Comparison of ENCODE assay signal across 12 mouse cellular contexts in genomic region chr16:72691909-72692308, GRCm38 (mm10).
DNase-seq lines count a peak whose midpoint lies in the region; ATAC-seq lines count a peak whose summit lies in the region.
"Had no signal": no experiment of that assay in that cellular context is flagged by ENCODE, and none has a peak within 500 bp of the region (broad histone marks: within the 10 kb centered on the region; RNA-seq: fewer than 3 reads in every experiment).

No protein-coding gene starts in this region.

- peaks cover 14% of the 10 kb centered on the region for H3K4me1 ChIP-seq in intestine, embryonic 14.5 days (replicated peaks; ENCODE audit: control insufficient read depth, insufficient read depth, low read length)
- peaks cover 6% of the 10 kb centered on the region for H3K4me1 ChIP-seq in intestine, embryonic 15.5 days (replicated peaks)
- H3K4me1 ChIP-seq in midbrain, embryonic 11.5 days (ENCODE audit: control insufficient read depth, insufficient read depth, low read length) = peaks cover 33% of the 10 kb centered on the region

- no peak overlapping the region for H3K27ac ChIP-seq in intestine, embryonic 14.5 days (ENCODE audit: low read depth)
- no peak overlapping the region for H3K27ac ChIP-seq in intestine, embryonic 15.5 days
- H3K27ac ChIP-seq in midbrain, embryonic 11.5 days (ENCODE audit: low read depth, low read length) = no peak overlapping the region
- H3K27ac ChIP-seq: liver, embryonic 14.5 days had no signal

- H3K27me3 ChIP-seq in intestine, embryonic 14.5 days (replicated peaks; ENCODE audit: control insufficient read depth, insufficient read depth, low read length) = no peaks in the 10 kb centered on the region
- H3K27me3 ChIP-seq in intestine, embryonic 15.5 days (replicated peaks) = no peaks in the 10 kb centered on the region
- H3K27me3 ChIP-seq in midbrain, embryonic 11.5 days (ENCODE audit: control insufficient read depth, insufficient read depth, low read length) = no peaks in the 10 kb centered on the region

- H3K9ac ChIP-seq in intestine, embryonic 14.5 days (ENCODE audit: low read length) = no peak overlapping the region
- H3K9ac ChIP-seq in intestine, embryonic 15.5 days = no peak overlapping the region
- H3K9ac ChIP-seq in midbrain, embryonic 11.5 days (ENCODE audit: low read length) = no peak overlapping the region
- H3K9ac ChIP-seq: liver, embryonic 14.5 days had no signal

- no peaks in the 10 kb centered on the region for H3K9me3 ChIP-seq in intestine, embryonic 14.5 days (ENCODE audit: control insufficient read depth, low read length)
- H3K9me3 ChIP-seq in intestine, embryonic 15.5 days = no peaks in the 10 kb centered on the region
- H3K9me3 ChIP-seq in midbrain, embryonic 11.5 days (ENCODE audit: control insufficient read depth, low read length) = no peaks in the 10 kb centered on the region

- no peak overlapping the region for H3K4me3 ChIP-seq in intestine, embryonic 14.5 days (ENCODE audit: low read depth, low read length)
- H3K4me3 ChIP-seq in intestine, embryonic 15.5 days (replicated peaks) = no peak overlapping the region
- H3K4me3 ChIP-seq in midbrain, embryonic 11.5 days (ENCODE audit: low read depth, low read length) = no peak overlapping the region

- no peak for DNase-seq in intestine, embryonic 14.5 days (ENCODE audit: low spot score)
- peak; percentile 22 for DNase-seq in ES-CJ7 (ENCODE audit: low read depth, low spot score)
- peak; percentile 20 for DNase-seq in brain, embryonic 18.5 days (ENCODE audit: low read depth, low spot score)
- no peak for DNase-seq in midbrain, embryonic 11.5 days (ENCODE audit: low spot score, missing footprints)
- no peak for DNase-seq in thymus, postnatal 0 days (ENCODE audit: low spot score)
- DNase-seq: heart, adult 11 months; kidney, adult 18-20 months; layer of hippocampus, postnatal 36 days; right cerebral cortex, postnatal 25 days had no signal

- no peak overlapping the region for H3K4me2 ChIP-seq in intestine, embryonic 14.5 days (ENCODE audit: low read length)
- no peak overlapping the region for H3K4me2 ChIP-seq in intestine, embryonic 15.5 days (replicated peaks)
- 0 out of 2 replicates have a peak overlapping the region, but pooled peaks have one; percentile 13 for H3K4me2 ChIP-seq in midbrain, embryonic 11.5 days

- H3K36me3 ChIP-seq in intestine, embryonic 14.5 days (ENCODE audit: control insufficient read depth, insufficient read depth, low read length) = no peaks in the 10 kb centered on the region
- no peaks in the 10 kb centered on the region for H3K36me3 ChIP-seq in intestine, embryonic 15.5 days
- H3K36me3 ChIP-seq in midbrain, embryonic 11.5 days (ENCODE audit: control insufficient read depth, insufficient read depth, low read length) = no peaks in the 10 kb centered on the region

- 0 out of 2 replicates have a peak, but pooled peaks have one; percentile 23 for ATAC-seq in intestine, embryonic 14.5 days (replicated peaks; ENCODE audit: low FRiP score, low TSS enrichment, low read depth)
- no peak for ATAC-seq in intestine, embryonic 15.5 days
- ATAC-seq in midbrain, embryonic 11.5 days (ENCODE audit: low FRiP score) = 0 out of 2 replicates have a peak, but pooled peaks have one; percentile 2
- ATAC-seq in inflammation-experienced regulatory T-cells, adult 6 months = no peak

- WGBS in intestine, embryonic 14.5 days = 56% methylated on average over 3 of the region's 3 CpGs
- 55% methylated on average over 3 of the region's 3 CpGs for WGBS in intestine, embryonic 15.5 days
- WGBS in midbrain, embryonic 11.5 days = 35% methylated on average over 3 of the region's 3 CpGs

Comparison
In these comparisons a context has a peak if more than half of its experiments do, and no peak if none do; other contexts are left out.
1. ATAC-seq: peak in intestine, embryonic 14.5 days (single experiment) and midbrain, embryonic 11.5 days (single experiment); none in intestine, embryonic 15.5 days (single experiment) and inflammation-experienced regulatory T-cells, adult 6 months (single experiment).
2. DNase-seq: peak in ES-CJ7 (single experiment) and brain, embryonic 18.5 days (single experiment); none in intestine, embryonic 14.5 days (single experiment), midbrain, embryonic 11.5 days (single experiment) and thymus, postnatal 0 days (single experiment).